Mouse (Mus musculus) 416B (cell line): ENCODE data around the gene Gpr89.

ENCODE experiments used
- DNase-seq: peaks from one replicate; pipeline ENCODE4 v3.0.0; 2011; ENCODE audit warnings: low read depth

Gpr89 gene

GRCm38 (mm10) chr3:96870270-96870669 is 34.9 kb downstream of the Gpr89 start:
- no peak for DNase-seq

- no peak for DNase-seq
Observed at GRCm38 (mm10) chr3:96869091-96869490, 36.1 kb downstream of the Gpr89 start.

- no peak for DNase-seq
Observed at GRCm38 (mm10) chr3:96868566-96868965, 36.6 kb downstream of the Gpr89 start.

- DNase-seq = no peak
Observed at GRCm38 (mm10) chr3:96867863-96868262, 37.3 kb downstream of the Gpr89 start.

- no peak for DNase-seq
Observed at GRCm38 (mm10) chr3:96860498-96860897, 44.6 kb downstream of the Gpr89 start.

GRCm38 (mm10) chr3:96855833-96856232 is 49.3 kb downstream of the Gpr89 start:
- DNase-seq = no peak

GRCm38 (mm10) chr3:96854376-96854775 is 50.8 kb downstream of the Gpr89 start:
- DNase-seq = no peak

- no peak for DNase-seq
Observed at GRCm38 (mm10) chr3:96852561-96852960, 52.6 kb downstream of the Gpr89 start.

- DNase-seq = no peak
Observed at GRCm38 (mm10) chr3:96849168-96849727, 55.9 kb downstream of the Gpr89 start.

GRCm38 (mm10) chr3:96848470-96848869 is 56.7 kb downstream of the Gpr89 start:
- DNase-seq = no peak

GRCm38 (mm10) chr3:96847661-96848060 is 57.5 kb downstream of the Gpr89 start:
- DNase-seq = no peak

- DNase-seq = peak; percentile 5
Observed at GRCm38 (mm10) chr3:96846985-96847384, 58.2 kb downstream of the Gpr89 start.

GRCm38 (mm10) chr3:96845806-96846205 is 59.3 kb downstream of the Gpr89 start:
- peak; percentile 8 for DNase-seq

- DNase-seq = no peak
Observed at GRCm38 (mm10) chr3:96845191-96845590, 60.0 kb downstream of the Gpr89 start.

- peak; percentile 16 for DNase-seq
Observed at GRCm38 (mm10) chr3:96838996-96839645, 66.0 kb downstream of the Gpr89 start.

- DNase-seq = no peak
Observed at GRCm38 (mm10) chr3:96836414-96836813, 68.7 kb downstream of the Gpr89 start.

GRCm38 (mm10) chr3:96834587-96835348 is 70.4 kb downstream of the Gpr89 start:
- no peak for DNase-seq

- DNase-seq = no peak
Observed at GRCm38 (mm10) chr3:96832930-96833329, 72.2 kb downstream of the Gpr89 start.

- no peak for DNase-seq
Observed at GRCm38 (mm10) chr3:96829856-96830255, 75.3 kb downstream of the Gpr89 start.

- DNase-seq = no peak
Observed at GRCm38 (mm10) chr3:96828984-96829383, 76.2 kb downstream of the Gpr89 start, which contains the start of the genes Pdzk1 and Cd160. Gene Pdzk1, plus strand, starts transcription at chr3:96829284. Gene Cd160, minus strand, starts transcription at chr3:96829351.

- no peak for DNase-seq
Observed at GRCm38 (mm10) chr3:96828308-96828864, 76.8 kb downstream of the Gpr89 start.

- DNase-seq = no peak
Observed at GRCm38 (mm10) chr3:96825261-96825660, 79.9 kb downstream of the Gpr89 start.

GRCm38 (mm10) chr3:96824614-96825013 is 80.5 kb downstream of the Gpr89 start:
- no peak for DNase-seq
